Mouse (Mus musculus) heart, embryonic 12.5 days (tissue): Measurements from ENCODE around the gene Gm49380. TPM values are rescaled to one million over a fixed set of nuclear protein-coding genes. Genes with fewer than 3 reads are reported as not detected.

Experiments
- ATAC-seq: fragments of 200-750 bp; cut with Nextera tagmentation; 2 replicates; pipeline ENCODE4 v1.8.0; 2017; ENCODE audit warnings: moderate TSS enrichment, moderate library complexity; ENCODE audit not compliant: insufficient number of reproducible peaks, low FRiP score
- H3K27ac ChIP-seq: fragments of 300-500 bp; sonication (generic); 2 replicates; pipeline ENCODE4 v1.5.1; 2016; ENCODE audit warnings: mild to moderate bottlenecking, moderate library complexity; ENCODE audit not compliant: poor library complexity, severe bottlenecking
- H3K27me3 ChIP-seq: fragments of 300-500 bp; sonication (generic); replicated peaks from 2 replicates; pipeline ENCODE4 v1.6.1; 2016; ENCODE audit warnings: mild to moderate bottlenecking, moderate library complexity
- H3K36me3 ChIP-seq: fragments of 300-500 bp; sonication (generic); 2 replicates; pipeline ENCODE4 v1.6.1; 2016; ENCODE audit warnings: mild to moderate bottlenecking, moderate library complexity
- H3K4me1 ChIP-seq: fragments of 300-500 bp; sonication (generic); replicated peaks from 2 replicates; pipeline ENCODE4 v1.6.1; 2016; ENCODE audit warnings: mild to moderate bottlenecking
- H3K4me2 ChIP-seq: fragments of 300-500 bp; sonication (generic); 2 replicates; pipeline ENCODE4 v1.6.1; 2016; ENCODE audit warnings: mild to moderate bottlenecking, moderate library complexity
- H3K4me3 ChIP-seq: fragments of 300-500 bp; sonication (generic); 2 replicates; pipeline ENCODE4 v1.5.1; 2016; ENCODE audit warnings: mild to moderate bottlenecking
- H3K9ac ChIP-seq: fragments of 300-500 bp; sonication (generic); 2 replicates; pipeline ENCODE4 v1.6.1; 2016; ENCODE audit warnings: mild to moderate bottlenecking, moderate library complexity
- H3K9me3 ChIP-seq: fragments of 300-500 bp; sonication (generic); replicated peaks from 2 replicates; pipeline ENCODE4 v1.6.1; 2016; ENCODE audit warnings: mild to moderate bottlenecking, moderate library complexity
- WGBS: fragments of 180-500 bp; shearing (Covaris S2); methylation state at CpG from one replicate; pipeline ENCODE4 v1.1.7; 2016; 5-methylcytosine and 5-hydroxymethylcytosine counted together
- polyA plus RNA-seq: library from polyadenylated mRNA; unstranded; fragments of >200 nt; fragmentation: Nextera tagmentation; extraction: Ambion mirVana; gene quantifications from 2 replicates; pipeline ENCODE4 v1.2.1, GENCODE M21; 2016

The Gm49380 gene
- polyA plus RNA-seq, 1 experiment from 2014 or later: 0.20 TPM

GRCm38 (mm10) chr9:44053936-44054335 is 59.4 kb downstream of the Gm49380 start:
- Histone ChIP-seq H3K9ac (no peak overlapping the region), H3K27ac (no peak overlapping the region), H3K27me3 (0 out of 2 replicates have a peak, but pooled peaks cover 4% of the 10 kb centered on the region), H3K9me3 (no peaks in the 10 kb centered on the region), H3K4me2 (no peak overlapping the region), H3K4me3 (no peak overlapping the region), H3K4me1 (0 out of 2 replicates have a peak, but pooled peaks cover 4% of the 10 kb centered on the region), H3K36me3 (no peaks in the 10 kb centered on the region)
- WGBS: 30% methylated on average over 1 of the region's 1 CpGs
- no peak for ATAC-seq

- no peak overlapping the region for H3K9ac ChIP-seq
- no peak for ATAC-seq
- no peaks in the 10 kb centered on the region for H3K36me3 ChIP-seq
- H3K4me1 ChIP-seq: 0 out of 2 replicates have a peak, but pooled peaks cover 4% of the 10 kb centered on the region
- no peak overlapping the region for H3K4me2 ChIP-seq
- peaks cover 9% of the 10 kb centered on the region; the same call in 1 of the 2 replicates for H3K27me3 ChIP-seq
- H3K9me3 ChIP-seq: no peaks in the 10 kb centered on the region
- no peak overlapping the region for H3K4me3 ChIP-seq
- H3K27ac ChIP-seq: no peak overlapping the region
- 58% methylated on average over 3 of the region's 3 CpGs for WGBS
Observed at GRCm38 (mm10) chr9:44052855-44053254, 60.4 kb downstream of the Gm49380 start.

- H3K27me3 ChIP-seq: peaks cover 33% of the 10 kb centered on the region
- 74% methylated on average over 8 of the region's 8 CpGs for WGBS
- H3K9me3 ChIP-seq: no peaks in the 10 kb centered on the region
- no peak overlapping the region for H3K9ac ChIP-seq
- H3K27ac ChIP-seq: no peak overlapping the region
- no peaks in the 10 kb centered on the region for H3K36me3 ChIP-seq
- H3K4me2 ChIP-seq: no peak overlapping the region
- H3K4me1 ChIP-seq: 0 out of 2 replicates have a peak, but pooled peaks cover 4% of the 10 kb centered on the region
- H3K4me3 ChIP-seq: no peak overlapping the region
- ATAC-seq: no peak
Observed at GRCm38 (mm10) chr9:44049381-44050165, 63.7 kb downstream of the Gm49380 start.

- 60% methylated on average over 15 of the region's 15 CpGs for WGBS
- Histone ChIP-seq H3K27ac (no peak overlapping the region), H3K4me2 (no peak overlapping the region), H3K27me3 (peaks cover 41% of the 10 kb centered on the region), H3K4me1 (peaks cover 4% of the 10 kb centered on the region), H3K36me3 (no peaks in the 10 kb centered on the region), H3K9ac (no peak overlapping the region), H3K9me3 (no peaks in the 10 kb centered on the region), H3K4me3 (no peak overlapping the region)
- ATAC-seq: no peak
Observed at GRCm38 (mm10) chr9:44048541-44049380, 64.5 kb downstream of the Gm49380 start.

- 59% methylated on average over 14 of the region's 14 CpGs for WGBS
- Histone ChIP-seq H3K9me3 (no peaks in the 10 kb centered on the region), H3K36me3 (no peaks in the 10 kb centered on the region), H3K4me3 (no peak overlapping the region), H3K27me3 (peaks cover 51% of the 10 kb centered on the region), H3K27ac (no peak overlapping the region), H3K9ac (no peak overlapping the region), H3K4me1 (peaks cover 13% of the 10 kb centered on the region), H3K4me2 (no peak overlapping the region)
- ATAC-seq: no peak
Observed at GRCm38 (mm10) chr9:44047571-44048490, 65.5 kb downstream of the Gm49380 start.

- Histone ChIP-seq H3K27ac (no peak overlapping the region), H3K9me3 (no peaks in the 10 kb centered on the region), H3K4me1 (peaks cover 14% of the 10 kb centered on the region), H3K4me2 (no peak overlapping the region), H3K36me3 (no peaks in the 10 kb centered on the region), H3K27me3 (peaks cover 57% of the 10 kb centered on the region), H3K4me3 (no peak overlapping the region), H3K9ac (no peak overlapping the region)
- ATAC-seq: no peak
- 55% methylated on average over 6 of the region's 6 CpGs for WGBS
Observed at GRCm38 (mm10) chr9:44047071-44047470, 66.2 kb downstream of the Gm49380 start.

GRCm38 (mm10) chr9:44046426-44046825 is 66.9 kb downstream of the Gm49380 start:
- Histone ChIP-seq H3K4me2 (no peak overlapping the region), H3K9ac (no peak overlapping the region), H3K36me3 (no peaks in the 10 kb centered on the region), H3K4me3 (no peak overlapping the region), H3K27me3 (peaks cover 62% of the 10 kb centered on the region), H3K4me1 (peaks cover 14% of the 10 kb centered on the region), H3K9me3 (no peaks in the 10 kb centered on the region), H3K27ac (no peak overlapping the region)
- 79% methylated on average over 12 of the region's 12 CpGs for WGBS
- ATAC-seq: no peak

- H3K4me3 ChIP-seq: no peak overlapping the region
- WGBS: 71% methylated on average over 5 of the region's 5 CpGs
- H3K27me3 ChIP-seq: peaks cover 67% of the 10 kb centered on the region
- peaks cover 14% of the 10 kb centered on the region for H3K4me1 ChIP-seq
- no peak for ATAC-seq
- no peaks in the 10 kb centered on the region for H3K36me3 ChIP-seq
- H3K27ac ChIP-seq: no peak overlapping the region
- no peak overlapping the region for H3K9ac ChIP-seq
- H3K9me3 ChIP-seq: no peaks in the 10 kb centered on the region
- no peak overlapping the region for H3K4me2 ChIP-seq
Observed at GRCm38 (mm10) chr9:44045884-44046272, 67.4 kb downstream of the Gm49380 start.

- no peaks in the 10 kb centered on the region for H3K36me3 ChIP-seq
- ATAC-seq: no peak
- peaks cover 69% of the 10 kb centered on the region for H3K27me3 ChIP-seq
- H3K9ac ChIP-seq: no peak overlapping the region
- peaks cover 14% of the 10 kb centered on the region for H3K4me1 ChIP-seq
- H3K9me3 ChIP-seq: no peaks in the 10 kb centered on the region
- no peak overlapping the region for H3K4me2 ChIP-seq
- H3K27ac ChIP-seq: no peak overlapping the region
- H3K4me3 ChIP-seq: no peak overlapping the region
- 63% methylated on average over 3 of the region's 3 CpGs for WGBS
Observed at GRCm38 (mm10) chr9:44045158-44045883, 68.0 kb downstream of the Gm49380 start.

GRCm38 (mm10) chr9:44044426-44045157 is 68.7 kb downstream of the Gm49380 start:
- ATAC-seq: no peak
- Histone ChIP-seq H3K9me3 (no peaks in the 10 kb centered on the region), H3K9ac (no peak overlapping the region), H3K27ac (no peak overlapping the region), H3K4me2 (no peak overlapping the region), H3K36me3 (no peaks in the 10 kb centered on the region), H3K4me3 (no peak overlapping the region), H3K4me1 (peaks cover 14% of the 10 kb centered on the region), H3K27me3 (peaks cover 69% of the 10 kb centered on the region)
- WGBS: 39% methylated on average over 14 of the region's 14 CpGs
